Mouse (Mus musculus) megakaryocyte progenitor cell, adult 5-6 weeks (primary cell): ENCODE measurements around the gene Ndufb5. TPM values are rescaled to one million over a fixed set of nuclear protein-coding genes. Genes with fewer than 3 reads are reported as not detected.
"Not testable (repeated sequence)": the region's sequence is repeated elsewhere in the genome, so short reads cannot be mapped to it uniquely, and the experiment has no call there.

Experiments
- ATAC-seq: replicated peaks from 2 replicates; pipeline ENCODE4 v1.8.0; 2016; ENCODE audit warnings: mild to moderate bottlenecking, moderate TSS enrichment, inconsistent platforms; ENCODE audit not compliant: poor library complexity
- total RNA-seq, 2 experiments: library from RNA; stranded (forward) in 1 of 2; stranded (reverse) in 1 of 2; fragments of 157-497, 149-512 nt in 1 of 2; fragments of 200-1000 nt in 1 of 2; gene quantifications; 2 replicates each; pipeline versions ENCODE4 v1.2.3 to v1.2.4; 2015 to 2017

Gene Ndufb5
- total RNA-seq, 2 experiments from 2014 or later: 224 to 293 TPM

GRCm38 (mm10) chr3:32725951-32726350 is 10.8 kb upstream of the Ndufb5 start:
- ATAC-seq: no peak

DNA sequence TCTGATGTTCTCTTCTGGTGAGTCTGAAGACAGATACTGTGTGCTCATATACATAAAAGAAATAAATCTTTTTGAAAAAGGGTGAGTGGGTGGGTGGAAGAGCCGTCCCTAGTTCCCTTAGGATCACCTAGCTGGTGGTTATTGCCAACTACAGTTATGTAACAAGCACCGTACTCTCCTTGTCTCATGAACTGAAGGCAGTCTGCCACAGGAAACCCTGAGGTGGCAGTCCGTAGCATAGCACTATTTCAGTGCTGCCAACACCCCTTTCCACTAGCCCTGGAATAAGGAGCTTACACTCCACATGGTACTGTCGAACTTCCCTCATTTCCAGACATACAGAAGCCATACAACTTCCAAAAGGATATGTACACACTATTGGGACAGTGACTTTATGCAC is 8.9 kb upstream of the Ndufb5 start:
- ATAC-seq: no peak

GRCm38 (mm10) chr3:32737172-32737655 is 424 bp downstream of the Ndufb5 start, which contains the start of gene Mrpl47:
TSS of gene Mrpl47 (minus strand) at chr3:32737605.
- peak; percentile 18 for ATAC-seq

DNA sequence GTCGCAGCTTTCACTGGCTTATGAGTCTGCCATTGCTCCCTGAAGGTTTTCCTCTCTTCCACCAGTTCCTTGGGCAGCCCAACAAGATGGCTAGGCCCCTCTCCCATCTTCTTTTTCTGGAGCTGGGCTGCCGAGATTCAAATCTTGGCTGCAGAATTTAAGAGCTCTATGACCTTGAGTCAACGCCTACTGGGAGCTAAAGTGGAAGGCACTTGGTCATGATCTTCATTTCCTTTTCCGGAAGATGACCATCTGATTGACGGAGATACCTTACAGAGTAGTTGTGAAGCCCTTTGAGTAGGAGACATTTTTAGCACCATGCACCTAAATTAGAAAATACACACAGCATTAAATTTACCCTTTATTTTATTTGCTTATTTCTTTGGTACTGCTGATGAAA is 1.8 kb downstream of the Ndufb5 start:
- no peak for ATAC-seq

GRCm38 (mm10) chr3:32742276-32742780 is 5.5 kb downstream of the Ndufb5 start:
- no peak for ATAC-seq

DNA sequence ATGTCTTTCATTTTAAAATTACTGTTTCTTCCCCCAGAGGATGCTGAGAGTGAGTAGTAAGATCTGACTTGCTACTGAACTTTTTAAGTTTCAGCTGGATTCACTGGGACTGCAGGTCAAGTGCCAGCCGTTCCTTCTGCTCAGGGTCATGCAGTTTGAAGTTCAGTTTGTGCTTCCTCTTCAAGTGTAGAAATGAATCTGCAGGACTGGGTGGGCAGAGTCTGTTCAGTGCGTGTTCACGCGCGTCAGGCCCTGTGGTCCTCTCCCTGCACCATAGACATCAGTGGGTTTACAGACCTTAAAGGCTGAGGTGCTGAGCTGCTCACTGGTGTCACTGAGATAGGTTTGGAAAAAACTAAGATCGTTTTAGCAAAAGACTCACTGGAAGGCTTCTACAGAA is 8.2 kb downstream of the Ndufb5 start:
- no peak for ATAC-seq

- ATAC-seq: not testable (repeated sequence)
Observed at GRCm38 (mm10) chr3:32745426-32745825, 8.6 kb downstream of the Ndufb5 start.

DNA sequence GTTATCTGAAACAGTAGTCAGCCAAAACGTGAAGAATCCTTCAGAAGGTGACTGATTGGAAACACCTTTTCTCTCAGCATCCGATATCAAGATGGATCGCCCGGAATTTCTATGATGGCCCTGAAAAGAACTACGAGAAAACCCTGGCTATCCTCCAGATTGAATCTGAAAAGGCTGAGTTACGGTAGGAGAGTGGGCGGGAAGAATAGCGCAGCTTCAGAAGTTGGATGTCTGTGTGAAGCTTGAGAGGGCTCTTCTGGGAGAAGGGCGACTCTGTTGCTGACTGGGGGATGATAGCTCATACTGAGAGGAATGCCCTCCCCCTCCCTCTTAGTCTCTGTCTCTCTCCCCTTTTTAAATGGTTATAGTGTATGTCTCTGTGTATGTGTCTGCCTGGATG is 11.6 kb downstream of the Ndufb5 start:
- no peak for ATAC-seq

- no peak for ATAC-seq
Observed at GRCm38 (mm10) chr3:32749820-32750579, 13.2 kb downstream of the Ndufb5 start.

DNA sequence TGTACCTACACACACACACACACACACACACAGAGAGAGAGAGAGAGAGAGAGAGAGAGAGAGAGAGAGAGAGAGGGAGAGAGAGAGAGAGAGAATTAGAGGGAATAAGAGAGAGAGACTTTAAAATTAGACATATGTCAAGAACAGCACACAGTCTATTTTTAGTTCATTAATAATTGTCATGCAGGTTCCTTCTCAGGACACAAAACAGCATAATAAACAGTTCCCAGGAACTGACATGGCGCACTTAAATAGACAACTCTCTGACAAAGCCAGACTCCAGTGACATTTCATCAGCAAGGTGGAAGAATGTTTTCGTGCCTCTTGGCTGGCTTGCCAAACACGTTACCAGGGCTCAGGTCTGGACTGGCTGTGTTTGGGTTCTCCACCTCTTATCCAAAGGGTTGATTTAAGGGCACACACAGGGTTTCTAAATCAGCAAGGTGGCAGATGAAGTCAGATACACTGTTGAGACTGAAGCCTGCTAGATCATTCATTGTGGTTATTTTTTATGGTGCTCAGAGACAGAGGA is 17.7 kb downstream of the Ndufb5 start:
- ATAC-seq: no peak

- no peak for ATAC-seq
Observed at GRCm38 (mm10) chr3:32759212-32759611, 22.4 kb downstream of the Ndufb5 start.

GRCm38 (mm10) chr3:32762962-32763361 is 26.2 kb downstream of the Ndufb5 start:
- ATAC-seq: no peak

DNA sequence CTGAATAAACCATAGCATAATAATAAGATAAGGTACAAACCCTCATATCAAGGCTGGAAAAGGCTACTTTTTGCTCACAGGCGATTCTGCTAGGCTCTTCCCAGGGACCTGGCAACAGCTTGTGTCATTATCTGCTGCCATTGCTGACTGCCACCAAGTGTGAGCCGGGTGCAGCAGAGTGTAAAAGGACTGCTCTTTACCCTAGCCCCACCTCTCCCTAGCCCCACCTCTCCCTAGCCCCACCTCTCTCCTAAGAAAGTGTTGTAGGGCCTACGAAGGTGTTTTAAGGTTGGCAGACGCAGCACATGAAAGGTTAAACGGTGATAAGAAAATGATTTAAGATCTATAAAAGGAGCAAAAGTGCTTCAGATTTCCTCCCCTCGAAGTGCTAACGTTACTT is 27.1 kb downstream of the Ndufb5 start:
- ATAC-seq: no peak

DNA sequence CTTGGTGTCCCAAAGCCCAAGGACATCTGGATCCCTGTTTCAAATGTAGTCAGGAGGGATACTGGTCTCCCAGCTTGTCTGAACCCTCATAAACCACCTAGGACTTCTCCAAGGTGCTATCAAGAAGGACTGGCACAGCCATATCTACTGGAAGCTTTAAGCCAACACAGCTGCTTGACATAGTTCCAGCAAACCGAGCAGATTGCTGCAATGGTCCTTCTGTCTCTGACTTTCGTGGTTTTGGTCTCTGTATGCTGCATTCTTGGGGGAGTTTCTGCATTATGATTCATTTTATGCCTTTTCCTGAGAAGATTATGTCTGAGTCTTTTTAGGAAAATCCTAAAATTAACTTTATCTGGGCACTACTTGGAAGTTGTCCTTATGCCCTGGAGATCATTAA is 34.0 kb downstream of the Ndufb5 start:
- no peak for ATAC-seq

Other genes starting within 250 kb of the Ndufb5 start
- not detected in 2 replicates for gene Kcnmb3, start 244.8 kb upstream of the Ndufb5 start, total RNA-seq (2015)
- gene Kcnmb3, start 244.8 kb upstream of the Ndufb5 start, total RNA-seq (2017): not detected in 2 replicates
- gene Zfp639, start 226.7 kb upstream of the Ndufb5 start, total RNA-seq (2015): 55.2 and 56.9 TPM in 2 replicates
- gene Zfp639, start 226.7 kb upstream of the Ndufb5 start, total RNA-seq (2017): 43.1 and 49.9 TPM in 2 replicates
- 15.7 and 31.2 TPM in 2 replicates for gene Mfn1, start 207.5 kb upstream of the Ndufb5 start, total RNA-seq (2015)
- gene Mfn1, start 207.5 kb upstream of the Ndufb5 start, total RNA-seq (2017): 34.1 and 60.3 TPM in 2 replicates
- 2.1 and 8.3 TPM in 2 replicates for gene Gnb4, start 120.4 kb upstream of the Ndufb5 start, total RNA-seq (2015)
- 3.0 and 13.7 TPM in 2 replicates for gene Gnb4, start 120.4 kb upstream of the Ndufb5 start, total RNA-seq (2017)
- 119 and 137 TPM in 2 replicates for gene Actl6a, start 30.7 kb upstream of the Ndufb5 start, total RNA-seq (2015)
- gene Actl6a, start 30.7 kb upstream of the Ndufb5 start, total RNA-seq (2017): 80.8 and 100 TPM in 2 replicates
- 53.2 and 53.8 TPM in 2 replicates for gene Mrpl47, start 615 bp downstream of the Ndufb5 start, total RNA-seq (2015)
- gene Mrpl47, start 615 bp downstream of the Ndufb5 start, total RNA-seq (2017): 21.2 and 27.1 TPM in 2 replicates
- not detected in 2 replicates for gene Usp13, start 80.6 kb downstream of the Ndufb5 start, total RNA-seq (2015)
- gene Usp13, start 80.6 kb downstream of the Ndufb5 start, total RNA-seq (2017): not detected in 2 replicates